Mouse (Mus musculus) neural tube, embryonic 15.5 days (tissue): ENCODE data around the gene Scn11a. TPM values are rescaled to one million over a fixed set of nuclear protein-coding genes. Genes with fewer than 3 reads are reported as not detected.

Experiments used
- ATAC-seq: fragments of 200-750 bp; cut with Nextera tagmentation; 2 replicates; pipeline ENCODE4 v1.8.0; 2017; ENCODE audit warnings: mild to moderate bottlenecking, moderate TSS enrichment, moderate library complexity; ENCODE audit not compliant: low FRiP score
- H3K27ac ChIP-seq: fragments of 300-500 bp; sonication (generic); replicated peaks from 2 replicates; pipeline ENCODE4 v1.5.1; 2015; ENCODE audit warnings: mild to moderate bottlenecking, inconsistent platforms
- H3K27me3 ChIP-seq: fragments of 300-500 bp; sonication (generic); replicated peaks from 2 replicates; pipeline ENCODE4 v1.6.1; 2015; ENCODE audit warnings: inconsistent platforms
- H3K36me3 ChIP-seq: fragments of 300-500 bp; sonication (generic); 2 replicates; pipeline ENCODE4 v1.6.1; 2015; ENCODE audit warnings: inconsistent platforms
- H3K4me1 ChIP-seq: fragments of 300-500 bp; sonication (generic); 2 replicates; pipeline ENCODE4 v1.6.1; 2015; ENCODE audit warnings: inconsistent platforms
- H3K4me2 ChIP-seq: fragments of 300-500 bp; sonication (generic); 2 replicates; pipeline ENCODE4 v1.6.1; 2015; ENCODE audit warnings: inconsistent platforms, mild to moderate bottlenecking, moderate library complexity
- H3K4me3 ChIP-seq: fragments of 300-500 bp; sonication (generic); replicated peaks from 2 replicates; pipeline ENCODE4 v1.5.1; 2015; ENCODE audit warnings: mild to moderate bottlenecking, inconsistent platforms
- H3K9ac ChIP-seq: fragments of 300-500 bp; sonication (generic); replicated peaks from 2 replicates; pipeline ENCODE4 v1.6.1; 2015; ENCODE audit warnings: mild to moderate bottlenecking, inconsistent platforms
- H3K9me3 ChIP-seq: fragments of 300-500 bp; sonication (generic); replicated peaks from 2 replicates; pipeline ENCODE4 v1.6.1; 2016; ENCODE audit warnings: inconsistent platforms
- WGBS: fragments of 180-500 bp; shearing (Covaris S2); methylation state at CpG from one replicate; pipeline ENCODE4 v1.1.7; 2015; ENCODE audit warnings: mixed read lengths; 5-methylcytosine and 5-hydroxymethylcytosine counted together
- polyA plus RNA-seq: library from polyadenylated mRNA; unstranded; fragments of >200 nt; fragmentation: Nextera tagmentation; extraction: Ambion mirVana; gene quantifications from 2 replicates; pipeline ENCODE4 v1.2.1, GENCODE M21; 2015

Gene Scn11a
- 0.70 and 1.3 TPM in 2 replicates for polyA plus RNA-seq

- Histone ChIP-seq H3K9me3 (no peaks in the 10 kb centered on the region), H3K4me3 (no peak within 1 kb of the TSS), H3K4me2 (no peak within 1 kb of the TSS), H3K27me3 (no peaks in the 10 kb centered on the region), H3K36me3 (no peaks in the 10 kb centered on the region), H3K9ac (no peak within 1 kb of the TSS), H3K4me1 (no peaks in the 10 kb centered on the region), H3K27ac (no peak within 1 kb of the TSS)
- ATAC-seq: no peak
- 42% methylated on average over 4 of the region's 4 CpGs for WGBS
Measured at GRCm38 (mm10) chr9:119825297-119825696, at the start of gene Scn11a. TSS of gene Scn11a (minus strand) at chr9:119825456.

GRCm38 (mm10) chr9:119854170-119854569 is 28.9 kb upstream of the Scn11a start:
- Histone ChIP-seq H3K9ac (no peak overlapping the region), H3K4me2 (no peak overlapping the region), H3K36me3 (no peaks in the 10 kb centered on the region), H3K27me3 (no peaks in the 10 kb centered on the region), H3K4me1 (peaks cover 13% of the 10 kb centered on the region), H3K4me3 (no peak overlapping the region), H3K27ac (no peak overlapping the region), H3K9me3 (0 out of 2 replicates have a peak, but pooled peaks cover 4% of the 10 kb centered on the region)
- 60% methylated on average over 8 of the region's 8 CpGs for WGBS
- ATAC-seq: no peak

GRCm38 (mm10) chr9:119853071-119853846 is 28.0 kb upstream of the Scn11a start:
- H3K4me1 ChIP-seq: peaks cover 21% of the 10 kb centered on the region
- H3K27ac ChIP-seq: peak overlapping the region; percentile 34; the same call in 1 of the 2 replicates
- no peak overlapping the region for H3K4me2 ChIP-seq
- no peaks in the 10 kb centered on the region for H3K36me3 ChIP-seq
- WGBS: 63% methylated on average over 2 of the region's 2 CpGs
- no peaks in the 10 kb centered on the region for H3K27me3 ChIP-seq
- ATAC-seq: peak; percentile 31; the same call in 1 of the 2 replicates
- 0 out of 2 replicates have a peak, but pooled peaks cover 4% of the 10 kb centered on the region for H3K9me3 ChIP-seq
- H3K4me3 ChIP-seq: no peak overlapping the region
- H3K9ac ChIP-seq: no peak overlapping the region

DNA sequence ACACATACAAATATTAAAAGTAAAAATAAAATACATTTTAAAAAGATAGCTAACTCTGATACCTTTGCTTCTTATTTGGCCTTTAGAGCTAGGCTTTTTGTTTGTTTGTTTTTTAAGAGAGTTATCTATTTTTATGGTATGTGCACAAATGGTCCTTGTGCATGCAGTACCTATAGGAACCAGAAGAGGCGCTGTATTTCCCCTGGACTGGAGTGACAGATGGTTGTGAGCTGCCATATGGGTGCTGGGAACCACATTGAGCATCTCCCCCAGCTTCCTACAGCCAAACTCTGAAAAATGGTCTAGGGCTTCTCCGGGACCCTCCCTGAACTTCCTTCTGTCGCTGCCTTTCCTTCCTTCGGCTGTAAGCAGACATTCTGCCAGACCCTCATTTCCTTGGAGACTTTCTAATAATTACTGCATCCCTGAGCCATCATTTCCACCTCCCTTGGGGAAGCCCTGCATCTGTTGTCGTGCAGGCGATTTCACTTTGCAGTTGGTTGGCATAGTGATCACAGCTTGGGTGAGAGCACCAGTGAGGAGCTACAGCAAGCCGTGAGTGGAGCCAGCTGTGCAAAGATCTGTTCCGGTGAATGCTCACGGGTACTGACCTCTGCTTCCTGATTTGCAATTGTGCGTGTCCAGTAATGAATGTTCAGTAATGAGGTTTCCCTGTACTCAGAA is 27.2 kb upstream of the Scn11a start:
- peaks cover 21% of the 10 kb centered on the region for H3K4me1 ChIP-seq
- no peak overlapping the region for H3K4me2 ChIP-seq
- 0 out of 2 replicates have a peak, but pooled peaks cover 4% of the 10 kb centered on the region for H3K9me3 ChIP-seq
- no peaks in the 10 kb centered on the region for H3K36me3 ChIP-seq
- H3K9ac ChIP-seq: no peak overlapping the region
- ATAC-seq: peak; percentile 41; the same call in 1 of the 2 replicates
- 46% methylated on average over 10 of the region's 10 CpGs for WGBS
- peak overlapping the region; percentile 34; the same call in 1 of the 2 replicates for H3K27ac ChIP-seq
- no peak overlapping the region for H3K4me3 ChIP-seq
- H3K27me3 ChIP-seq: no peaks in the 10 kb centered on the region

GRCm38 (mm10) chr9:119849214-119849613 is 24.0 kb upstream of the Scn11a start:
- no peak overlapping the region for H3K4me2 ChIP-seq
- H3K36me3 ChIP-seq: no peaks in the 10 kb centered on the region
- no peak for ATAC-seq
- H3K9me3 ChIP-seq: no peaks in the 10 kb centered on the region
- no peak overlapping the region for H3K9ac ChIP-seq
- peaks cover 21% of the 10 kb centered on the region for H3K4me1 ChIP-seq
- H3K27ac ChIP-seq: 0 out of 2 replicates have a peak overlapping the region, but pooled peaks have one; percentile 23
- WGBS: 5% methylated on average over 8 of the region's 8 CpGs
- H3K27me3 ChIP-seq: 0 out of 2 replicates have a peak, but pooled peaks cover 5% of the 10 kb centered on the region
- H3K4me3 ChIP-seq: no peak overlapping the region

GRCm38 (mm10) chr9:119848671-119849070 is 23.4 kb upstream of the Scn11a start:
- H3K27me3 ChIP-seq: 0 out of 2 replicates have a peak, but pooled peaks cover 5% of the 10 kb centered on the region
- H3K4me2 ChIP-seq: no peak overlapping the region
- no peak for ATAC-seq
- H3K9me3 ChIP-seq: no peaks in the 10 kb centered on the region
- no peak overlapping the region for H3K9ac ChIP-seq
- no peak overlapping the region for H3K4me3 ChIP-seq
- H3K27ac ChIP-seq: no peak overlapping the region
- WGBS: 33% methylated on average over 7 of the region's 7 CpGs
- no peaks in the 10 kb centered on the region for H3K36me3 ChIP-seq
- peaks cover 21% of the 10 kb centered on the region for H3K4me1 ChIP-seq

DNA sequence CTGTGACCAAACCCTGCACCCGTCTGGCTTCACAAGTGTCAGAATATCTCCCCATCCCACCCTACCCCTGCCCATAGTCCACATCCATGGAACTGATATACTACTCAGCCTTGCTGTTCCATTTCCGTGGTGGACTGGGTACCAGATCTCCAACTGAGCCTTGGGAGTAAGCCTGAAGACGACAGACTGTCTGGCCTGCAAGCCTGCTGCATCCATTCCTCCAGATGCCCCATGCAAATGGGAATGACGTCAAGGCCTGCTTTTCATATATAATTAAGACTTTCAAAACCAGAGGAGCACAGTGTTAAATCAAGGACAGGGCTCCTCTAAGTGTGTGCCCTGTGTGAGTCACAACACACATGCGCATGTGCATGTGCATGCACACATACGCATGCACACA is 21.9 kb upstream of the Scn11a start:
- H3K27me3 ChIP-seq: 0 out of 2 replicates have a peak, but pooled peaks cover 5% of the 10 kb centered on the region
- no peak overlapping the region for H3K9ac ChIP-seq
- no peak for ATAC-seq
- H3K4me2 ChIP-seq: no peak overlapping the region
- H3K4me3 ChIP-seq: no peak overlapping the region
- no peaks in the 10 kb centered on the region for H3K36me3 ChIP-seq
- 77% methylated on average over 6 of the region's 6 CpGs for WGBS
- no peak overlapping the region for H3K27ac ChIP-seq
- H3K9me3 ChIP-seq: no peaks in the 10 kb centered on the region
- peaks cover 20% of the 10 kb centered on the region for H3K4me1 ChIP-seq

DNA sequence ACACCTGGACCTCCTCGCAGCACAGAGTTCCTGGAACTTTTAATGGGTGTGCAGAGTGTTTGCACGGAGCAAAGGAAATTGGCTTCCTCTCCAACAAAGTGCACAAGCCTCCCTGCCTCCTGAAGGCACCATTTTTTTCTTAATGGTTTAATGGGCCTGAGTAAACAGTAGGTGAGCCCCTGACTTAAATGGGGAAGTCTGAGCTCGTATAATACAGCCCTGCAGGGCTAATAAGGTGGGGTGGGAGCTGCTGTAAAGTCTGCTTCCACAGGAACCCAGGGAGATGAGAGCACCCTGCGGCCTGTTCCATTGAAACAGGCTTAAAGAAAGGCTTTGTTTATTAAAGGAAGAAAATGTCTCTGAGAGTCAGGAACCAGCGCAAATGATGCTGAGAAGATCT is 19.5 kb upstream of the Scn11a start:
- no peaks in the 10 kb centered on the region for H3K9me3 ChIP-seq
- no peak overlapping the region for H3K4me2 ChIP-seq
- ATAC-seq: no peak
- no peak overlapping the region for H3K4me3 ChIP-seq
- peaks cover 21% of the 10 kb centered on the region for H3K4me1 ChIP-seq
- H3K9ac ChIP-seq: no peak overlapping the region
- 13% methylated on average over 5 of the region's 5 CpGs for WGBS
- H3K36me3 ChIP-seq: no peaks in the 10 kb centered on the region
- 0 out of 2 replicates have a peak, but pooled peaks cover 5% of the 10 kb centered on the region for H3K27me3 ChIP-seq
- no peak overlapping the region for H3K27ac ChIP-seq

DNA sequence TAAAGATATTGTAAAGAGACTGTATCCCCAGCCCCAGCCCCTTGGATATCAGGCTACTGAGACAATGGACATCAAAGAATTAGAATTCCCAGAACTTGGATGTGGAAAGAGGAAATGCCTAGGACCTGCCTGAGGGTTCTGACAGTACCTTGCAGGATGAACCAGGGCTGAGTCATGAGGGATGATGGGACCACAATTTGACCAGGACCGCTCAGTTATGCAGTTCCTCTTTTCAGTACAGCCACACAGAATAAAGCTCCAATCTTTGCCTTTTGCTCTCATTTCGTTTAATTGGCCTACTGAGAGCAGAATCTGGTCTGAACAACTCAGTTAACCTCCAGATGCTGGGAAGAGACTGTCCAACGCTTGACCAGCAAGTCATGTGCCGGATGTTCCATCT is 18.3 kb upstream of the Scn11a start:
- ATAC-seq: no peak
- 0 out of 2 replicates have a peak, but pooled peaks cover 5% of the 10 kb centered on the region for H3K27me3 ChIP-seq
- no peaks in the 10 kb centered on the region for H3K36me3 ChIP-seq
- H3K27ac ChIP-seq: no peak overlapping the region
- H3K9ac ChIP-seq: no peak overlapping the region
- no peak overlapping the region for H3K4me3 ChIP-seq
- H3K4me2 ChIP-seq: no peak overlapping the region
- 90% methylated on average over 4 of the region's 4 CpGs for WGBS
- H3K4me1 ChIP-seq: peaks cover 10% of the 10 kb centered on the region
- no peaks in the 10 kb centered on the region for H3K9me3 ChIP-seq

DNA sequence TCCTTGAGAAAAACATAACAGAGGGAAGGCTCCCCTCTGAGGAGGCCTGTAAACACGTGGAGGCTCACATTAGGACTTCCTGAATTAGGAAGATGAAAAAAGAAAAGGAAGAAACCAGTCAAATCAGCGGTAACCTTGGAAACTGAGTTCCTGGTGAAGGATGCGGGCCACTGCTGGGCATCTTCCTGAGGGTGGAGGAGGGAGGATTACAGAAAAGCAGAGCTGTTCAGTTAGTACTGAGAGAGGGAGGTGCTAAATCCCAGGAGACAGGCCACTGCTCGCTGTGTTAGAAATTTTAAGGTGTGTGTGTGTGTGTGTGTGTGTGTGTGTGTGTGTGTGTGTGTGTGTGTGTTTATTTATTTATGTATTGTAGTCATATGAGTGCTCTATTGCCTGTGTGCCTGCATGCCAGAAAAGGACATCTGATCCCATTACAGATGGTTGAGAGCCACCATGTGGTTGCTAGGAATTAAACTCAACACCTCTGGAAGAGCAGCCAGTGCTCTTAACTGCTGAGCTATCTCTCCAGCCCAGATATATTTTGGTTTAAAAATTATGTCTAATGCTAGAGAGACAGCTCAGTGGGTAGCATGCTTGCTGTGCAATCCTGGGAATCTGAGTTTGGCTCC is 17.4 kb upstream of the Scn11a start:
- no peak overlapping the region for H3K27ac ChIP-seq
- H3K27me3 ChIP-seq: 0 out of 2 replicates have a peak, but pooled peaks cover 5% of the 10 kb centered on the region
- no peak overlapping the region for H3K4me2 ChIP-seq
- no peaks in the 10 kb centered on the region for H3K9me3 ChIP-seq
- peaks cover 8% of the 10 kb centered on the region; the same call in 1 of the 2 replicates for H3K4me1 ChIP-seq
- H3K36me3 ChIP-seq: no peaks in the 10 kb centered on the region
- ATAC-seq: no peak
- no peak overlapping the region for H3K4me3 ChIP-seq
- no peak overlapping the region for H3K9ac ChIP-seq
- WGBS: 28% methylated on average over 4 of the region's 4 CpGs

GRCm38 (mm10) chr9:119842091-119842490 is 16.8 kb upstream of the Scn11a start:
- H3K4me2 ChIP-seq: no peak overlapping the region
- 36% methylated on average over 6 of the region's 6 CpGs for WGBS
- H3K27ac ChIP-seq: no peak overlapping the region
- H3K4me1 ChIP-seq: peaks cover 8% of the 10 kb centered on the region; the same call in 1 of the 2 replicates
- ATAC-seq: no peak
- no peak overlapping the region for H3K9ac ChIP-seq
- H3K9me3 ChIP-seq: no peaks in the 10 kb centered on the region
- H3K27me3 ChIP-seq: 0 out of 2 replicates have a peak, but pooled peaks cover 5% of the 10 kb centered on the region
- H3K36me3 ChIP-seq: no peaks in the 10 kb centered on the region
- H3K4me3 ChIP-seq: no peak overlapping the region
